Mouse (Mus musculus): Measurements from ENCODE around the gene Aen.

DNA sequence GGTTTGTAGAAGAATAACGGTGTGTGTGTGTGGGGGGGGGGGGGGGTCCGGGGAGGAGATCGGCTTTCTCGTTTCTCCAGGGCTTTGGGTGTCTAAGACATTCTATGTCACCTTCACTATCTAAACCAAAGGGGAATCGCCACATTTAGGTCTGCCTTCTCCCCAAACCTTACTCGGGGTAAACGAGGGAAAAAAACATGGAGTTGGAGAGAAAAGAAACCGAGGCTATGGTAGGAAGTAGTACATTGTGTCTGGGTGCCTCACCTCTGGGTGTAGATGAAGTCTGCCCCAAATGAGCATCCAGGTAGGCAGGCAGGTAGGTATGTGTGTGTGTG is 12.0 kb upstream of the Aen start:
- TF ChIP-seq POLR2A (IDR thresholded peaks at IDR 0.05; ENCODE audit: borderline replicate concordance, low read depth, low read length) (no peak), CTCF (IDR thresholded peaks at IDR 0.05; ENCODE audit: low read depth, low read length) (no peak)

All from bone marrow macrophage, adult 2 months (primary cell).